Mouse (Mus musculus) olfactory bulb, adult 2 months (tissue): ENCODE measurements around the gene Tbl3.

Source experiments
- CTCF ChIP-seq: fragments of 200-500 bp; IDR thresholded peaks from 2 replicates; pipeline ENCODE4 v1.5.1; 2012; ENCODE audit warnings: low read depth, mild to moderate bottlenecking, low read length, moderate library complexity; ENCODE audit not compliant: insufficient read depth
- POLR2A ChIP-seq: fragments of 200-500 bp; IDR thresholded peaks from 2 replicates; pipeline ENCODE4 v1.6.1; 2012; ENCODE audit warnings: mild to moderate bottlenecking, low read depth, low read length, moderate library complexity; ENCODE audit not compliant: insufficient read depth

DNA sequence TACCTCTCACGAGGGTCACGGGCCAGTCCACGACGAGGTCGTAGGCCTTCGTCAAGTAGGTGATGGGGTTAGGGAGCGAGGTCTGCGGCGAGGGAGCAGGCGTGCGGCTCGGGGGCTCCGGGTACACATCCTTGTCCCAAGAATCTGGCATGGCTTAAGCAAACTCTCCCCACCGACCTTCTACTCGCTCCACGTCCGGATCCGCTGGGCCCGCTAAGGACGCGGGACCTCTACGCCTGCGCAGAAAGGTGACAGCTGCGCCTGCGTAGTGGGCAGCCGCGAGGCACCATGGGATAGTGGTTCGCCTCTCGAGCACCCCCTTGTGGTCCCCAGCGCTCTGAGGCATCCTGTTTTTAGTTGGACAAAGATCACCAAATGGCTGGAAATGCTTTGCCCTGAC is 16.7 kb upstream of the Tbl3 start, which contains the start of gene Ndufb10:
- TF ChIP-seq POLR2A (peak; percentile 90), CTCF (peak; percentile 51; the same call in 1 of the 2 replicates)
